Mouse (Mus musculus): Measurements from ENCODE around the gene Gm17349.

The Gm17349 gene

DNA sequence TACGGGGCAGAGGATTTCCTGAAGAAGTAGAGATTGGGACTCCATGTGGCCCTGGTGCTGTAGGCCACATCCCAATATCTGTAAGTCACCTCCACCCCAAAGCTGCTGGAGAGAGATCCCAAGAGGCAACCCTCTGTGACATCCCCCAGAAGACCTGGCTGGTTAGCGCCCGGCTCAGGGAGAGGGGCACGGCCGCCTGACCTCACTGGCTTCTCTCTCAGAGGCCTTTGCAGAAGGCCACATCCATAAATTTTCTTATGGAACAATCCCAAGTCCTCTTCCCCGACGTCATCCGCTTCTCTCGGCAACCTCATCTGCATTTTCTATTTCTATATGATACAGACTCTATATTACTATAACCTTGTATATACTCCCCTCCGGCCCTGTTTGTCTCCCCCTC is 5.6 kb downstream of the Gm17349 start:
- DNase-seq (ENCODE audit: low spot score): no peak

DNA sequence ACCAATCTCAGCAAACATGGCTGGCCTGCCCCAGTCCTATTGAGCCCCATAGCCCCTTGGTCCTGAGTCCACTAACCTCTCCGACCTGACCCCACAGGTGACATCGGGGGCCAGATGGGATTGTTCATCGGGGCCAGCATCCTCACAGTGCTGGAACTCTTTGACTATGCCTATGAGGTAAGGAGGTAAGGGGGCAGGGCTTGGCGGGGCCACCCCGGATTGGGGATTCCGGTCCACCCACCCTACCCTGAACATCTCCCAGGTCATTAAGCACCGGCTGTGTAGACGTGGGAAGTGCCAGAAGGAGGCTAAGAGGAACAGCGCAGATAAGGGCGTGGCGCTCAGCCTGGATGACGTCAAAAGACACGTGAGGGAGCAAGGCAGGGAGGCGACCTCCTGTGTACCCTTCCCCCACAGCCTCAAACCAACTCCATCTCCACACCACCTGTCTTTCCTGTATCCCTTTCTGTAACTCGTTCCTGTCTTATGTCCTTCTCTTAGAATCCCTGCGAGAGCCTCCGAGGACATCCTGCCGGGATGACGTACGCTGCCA is 6.7 kb downstream of the Gm17349 start:
- DNase-seq (ENCODE audit: low spot score): no peak

DNA sequence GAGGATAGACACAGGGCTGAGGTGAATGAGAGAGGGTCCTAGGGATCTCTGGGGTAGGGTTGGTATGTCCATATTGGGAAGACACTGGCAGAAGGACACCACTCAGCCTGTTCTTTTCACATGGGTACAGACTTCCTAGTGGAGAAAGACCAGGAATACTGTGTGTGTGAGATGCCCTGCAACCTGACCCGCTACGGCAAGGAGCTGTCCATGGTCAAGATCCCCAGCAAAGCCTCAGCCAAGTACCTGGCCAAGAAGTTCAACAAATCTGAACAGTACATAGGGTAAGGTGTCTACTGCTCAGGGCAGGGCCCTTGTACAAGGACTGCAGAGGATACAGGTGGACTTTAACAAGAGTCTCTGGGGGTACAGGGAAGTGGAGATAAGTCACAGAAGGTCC is 8.0 kb downstream of the Gm17349 start:
- no peak for DNase-seq (ENCODE audit: low spot score)

DNA sequence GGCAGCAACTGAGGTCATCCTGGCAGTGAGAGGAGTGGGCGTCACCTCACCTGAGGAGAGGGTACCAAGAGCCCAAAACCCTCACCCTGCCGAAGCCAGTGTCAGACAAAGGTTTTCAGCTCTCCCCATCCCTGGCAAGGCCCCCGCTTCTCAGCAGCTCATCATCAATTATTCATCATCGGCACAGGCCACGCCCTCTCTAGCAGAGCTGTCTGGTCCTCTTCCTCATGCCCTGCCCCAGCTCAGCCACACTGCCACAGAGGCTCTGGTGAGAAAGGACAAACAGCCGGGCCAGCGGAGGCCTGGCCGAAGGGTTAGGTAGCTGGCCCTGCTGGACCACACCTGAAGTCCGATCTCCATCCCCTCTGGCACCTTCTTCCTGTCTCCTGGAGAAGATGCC is 13.3 kb downstream of the Gm17349 start:
- DNase-seq (ENCODE audit: low spot score): no peak

DNA sequence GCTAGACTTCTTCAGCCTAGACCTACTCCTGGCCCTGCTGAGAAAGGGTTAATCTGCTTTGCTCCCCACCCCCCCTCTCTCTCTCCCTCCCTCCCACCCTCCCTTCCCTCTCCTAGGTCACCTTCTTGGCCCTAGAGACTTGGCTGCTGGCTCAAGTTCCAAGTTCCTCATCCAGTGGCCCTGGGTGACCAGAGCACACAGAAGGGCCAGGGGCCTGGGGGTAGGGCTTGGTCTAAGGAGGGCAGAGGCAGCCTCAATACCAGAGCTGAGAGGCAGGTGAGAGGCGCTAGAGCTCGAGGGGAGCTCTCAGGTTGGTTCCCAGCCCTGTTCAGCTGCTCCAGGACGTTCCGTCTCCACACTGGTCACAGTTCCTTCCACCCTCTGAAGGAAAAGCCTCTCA is 14.4 kb downstream of the Gm17349 start:
- no peak for DNase-seq (ENCODE audit: low spot score)

DNA sequence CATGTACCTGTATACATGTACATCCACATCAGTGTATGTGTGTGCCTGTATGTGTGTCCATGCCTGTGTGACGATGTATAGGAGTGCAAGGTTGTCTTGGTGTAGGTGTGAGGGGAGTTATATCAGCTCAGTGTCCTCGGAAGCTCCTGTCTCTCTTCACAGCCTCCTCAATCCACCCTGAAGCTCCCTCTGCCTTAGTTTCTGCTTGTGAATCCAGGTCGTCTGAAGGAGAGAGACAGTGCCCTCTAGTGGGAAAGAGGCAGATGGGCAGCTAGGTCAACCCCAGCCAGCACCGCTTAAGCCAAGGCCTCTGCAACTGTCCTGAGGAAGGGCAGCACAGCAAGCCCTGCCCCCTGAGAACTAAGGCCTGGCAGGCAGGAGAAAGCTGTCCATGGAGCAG is 16.6 kb downstream of the Gm17349 start:
- DNase-seq (ENCODE audit: low spot score): peak; percentile 55

DNA sequence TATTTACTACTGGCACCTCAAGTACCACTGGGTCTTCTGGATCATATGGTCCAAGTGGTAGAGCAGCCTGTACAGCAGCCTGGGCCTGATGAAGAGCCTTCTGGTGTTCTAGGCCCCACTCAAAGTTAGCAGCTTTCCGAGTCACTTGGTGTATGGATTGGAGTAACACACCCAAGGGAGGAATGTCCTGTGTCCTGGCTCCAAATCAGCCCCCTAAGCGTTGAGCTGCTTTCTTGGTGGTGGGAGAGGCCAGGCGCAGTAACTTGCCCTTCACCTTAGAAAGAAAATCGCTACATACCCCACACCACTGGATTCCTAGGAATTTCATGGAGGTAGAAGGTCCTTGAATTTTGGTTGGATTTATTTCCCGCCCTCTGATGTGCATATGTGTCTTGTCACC is 21.1 kb downstream of the Gm17349 start:
- no peak for DNase-seq (ENCODE audit: low spot score)

DNA sequence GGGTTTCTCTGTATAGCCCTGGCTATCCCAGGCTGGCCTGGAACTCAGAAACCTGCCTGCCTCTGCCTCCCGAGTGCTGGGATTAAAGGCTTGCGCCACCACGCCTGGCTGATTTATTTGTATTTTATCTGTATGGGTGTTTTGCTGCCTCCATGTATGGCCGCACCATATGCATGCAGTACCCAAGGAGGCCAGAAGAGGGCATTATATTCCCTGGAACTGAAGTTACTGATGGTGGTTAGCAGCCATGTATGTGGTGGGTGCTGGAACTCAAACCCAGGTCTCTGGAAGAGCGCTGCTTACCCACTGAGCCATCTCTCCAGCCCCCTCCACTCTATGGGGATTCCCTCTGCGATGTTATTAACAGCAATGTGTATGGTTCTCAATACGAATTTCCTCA is 22.4 kb downstream of the Gm17349 start:
- DNase-seq (ENCODE audit: low spot score): no peak

DNA sequence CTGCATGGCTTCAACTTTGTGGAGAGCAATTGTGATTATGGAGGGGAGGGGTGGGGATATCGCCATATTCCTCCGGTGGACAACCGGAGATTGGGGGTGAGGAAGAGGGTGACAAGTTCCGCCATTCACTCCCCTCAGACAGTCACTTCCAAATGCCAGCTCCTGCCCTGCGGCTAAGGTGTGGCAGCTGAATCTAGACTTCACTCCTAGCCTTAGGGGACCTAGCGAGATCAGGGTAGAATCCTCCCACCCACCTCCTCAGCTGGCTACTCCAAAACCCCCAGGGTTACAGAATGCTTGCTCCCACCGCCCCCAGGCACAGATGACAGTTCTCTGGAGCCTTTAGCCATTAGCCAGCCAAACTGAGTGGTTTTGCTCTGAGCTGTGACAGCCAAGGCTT is 26.3 kb downstream of the Gm17349 start:
- DNase-seq (ENCODE audit: low spot score): no peak

DNA sequence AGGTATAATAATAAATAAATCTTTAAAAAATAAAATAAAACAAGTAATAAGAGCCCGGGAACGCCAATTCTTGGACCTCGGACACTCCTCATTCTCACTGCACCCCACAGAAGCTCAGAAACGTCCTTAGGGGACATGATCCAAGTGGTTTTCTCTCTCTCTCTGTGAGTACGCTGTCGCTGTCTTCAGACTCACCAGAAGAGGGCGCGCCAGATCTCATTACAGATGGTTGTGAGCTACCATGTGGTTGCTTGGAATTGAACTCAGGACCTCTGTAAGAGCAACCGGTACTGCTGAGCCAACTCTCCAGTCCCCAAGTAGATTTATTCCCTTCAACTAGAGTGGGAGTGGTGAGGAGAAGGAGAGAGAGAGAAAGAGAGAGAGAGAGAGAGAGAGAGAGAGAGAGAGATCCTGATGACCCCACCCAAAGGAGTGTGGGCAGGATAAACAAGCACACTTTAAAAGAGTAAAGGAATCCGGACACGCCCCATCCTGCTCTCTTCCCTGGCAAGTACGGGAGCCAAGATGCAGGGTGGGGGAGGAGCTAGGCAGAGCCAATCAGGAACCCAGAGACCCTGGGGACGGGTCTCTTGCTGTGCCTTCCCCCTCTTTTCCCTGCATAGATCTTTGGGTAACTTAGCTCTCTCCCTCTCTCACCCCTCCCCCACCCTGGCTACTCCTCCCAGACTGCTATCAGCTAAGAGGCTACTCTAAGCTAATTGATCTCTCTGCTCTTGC is 27.1 kb downstream of the Gm17349 start:
- DNase-seq (ENCODE audit: low spot score): peak; percentile 34

DNA sequence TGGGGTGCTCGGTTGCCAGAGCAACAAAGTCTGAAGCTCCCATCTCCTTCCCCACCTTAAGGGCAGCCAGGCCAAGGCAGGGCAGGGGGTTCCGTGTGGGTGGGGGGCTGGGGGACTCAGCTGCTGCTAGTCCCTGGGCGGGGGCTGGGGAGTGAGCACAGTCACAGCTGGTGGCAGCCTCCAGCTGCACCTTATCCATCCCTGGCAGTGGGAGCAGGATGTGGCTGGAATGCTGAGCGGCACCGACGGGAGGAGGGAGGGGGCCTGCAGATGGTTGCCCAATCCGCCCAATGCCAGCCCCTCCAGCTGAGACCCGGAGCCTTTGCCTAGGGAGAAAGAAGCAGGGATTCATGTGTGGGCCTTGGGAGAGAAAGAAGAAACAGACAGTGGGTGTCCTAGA is 28.2 kb downstream of the Gm17349 start:
- DNase-seq (ENCODE audit: low spot score): no peak

DNA sequence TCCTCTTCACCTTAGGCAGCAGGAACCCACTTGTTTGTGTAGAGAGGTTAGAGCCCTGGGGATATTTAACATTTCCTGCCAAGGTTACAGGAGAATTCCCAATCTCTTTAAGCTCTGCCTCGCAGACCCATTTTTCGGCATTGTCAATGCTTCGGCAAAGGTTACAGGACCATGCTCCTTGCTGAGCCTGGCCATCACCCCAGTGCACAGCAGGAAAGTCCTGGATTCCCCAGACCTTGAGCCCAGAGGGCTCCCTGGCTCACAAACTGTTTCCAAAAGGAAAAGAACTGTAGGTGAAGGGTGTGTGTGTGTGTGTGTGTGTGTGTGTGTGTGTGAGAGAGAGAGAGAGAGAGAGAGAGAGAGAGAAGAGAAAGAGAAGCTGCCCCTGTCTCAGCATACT is 30.4 kb downstream of the Gm17349 start:
- no peak for DNase-seq (ENCODE audit: low spot score)

DNA sequence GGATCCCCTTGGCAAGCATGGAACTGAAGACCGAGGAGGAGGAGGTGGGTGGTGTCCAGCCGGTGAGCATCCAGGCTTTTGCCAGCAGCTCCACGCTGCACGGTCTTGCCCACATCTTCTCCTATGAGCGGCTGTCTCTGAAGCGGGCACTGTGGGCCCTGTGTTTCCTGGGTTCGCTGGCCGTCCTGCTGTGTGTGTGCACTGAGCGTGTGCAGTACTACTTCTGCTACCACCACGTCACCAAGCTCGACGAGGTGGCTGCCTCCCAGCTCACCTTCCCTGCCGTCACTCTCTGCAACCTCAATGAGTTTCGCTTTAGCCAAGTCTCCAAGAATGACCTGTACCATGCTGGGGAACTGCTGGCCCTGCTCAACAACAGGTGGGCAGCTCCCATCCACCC is 33.5 kb downstream of the Gm17349 start:
- DNase-seq (ENCODE audit: low spot score): no peak

DNA sequence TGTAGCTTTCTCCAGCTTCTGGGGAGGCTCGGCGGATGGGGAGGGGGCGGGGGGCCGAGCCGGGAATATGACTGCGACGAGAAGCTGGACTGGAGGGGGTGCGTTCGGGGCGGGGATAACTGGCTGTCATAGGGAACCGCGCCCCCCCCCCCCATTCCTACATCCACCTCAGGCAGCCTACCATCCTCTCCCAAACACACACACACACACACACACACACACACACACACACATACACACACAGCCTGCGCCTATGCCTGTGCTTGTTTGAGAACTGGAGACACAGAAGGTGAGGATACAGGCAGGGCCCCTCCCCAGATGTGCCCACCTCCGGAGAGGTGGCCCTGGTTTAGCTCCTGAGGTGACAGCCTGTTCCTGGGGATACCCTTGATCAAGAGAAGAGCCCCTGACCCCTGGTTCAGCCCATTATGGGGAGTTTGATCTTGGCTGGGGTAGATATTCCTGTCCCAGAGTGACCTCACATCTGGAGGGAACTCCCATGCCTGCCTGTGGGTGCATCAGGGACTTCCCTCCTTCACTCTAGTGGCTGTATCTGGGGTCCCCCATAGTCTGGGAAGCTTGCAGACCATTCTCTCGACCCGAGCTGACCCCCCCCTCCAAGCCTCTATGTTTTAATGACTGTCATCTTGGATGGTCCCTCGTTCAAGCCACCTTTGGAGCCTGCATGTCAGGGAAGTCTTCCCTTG is 34.2 kb downstream of the Gm17349 start:
- no peak for DNase-seq (ENCODE audit: low spot score)

DNA sequence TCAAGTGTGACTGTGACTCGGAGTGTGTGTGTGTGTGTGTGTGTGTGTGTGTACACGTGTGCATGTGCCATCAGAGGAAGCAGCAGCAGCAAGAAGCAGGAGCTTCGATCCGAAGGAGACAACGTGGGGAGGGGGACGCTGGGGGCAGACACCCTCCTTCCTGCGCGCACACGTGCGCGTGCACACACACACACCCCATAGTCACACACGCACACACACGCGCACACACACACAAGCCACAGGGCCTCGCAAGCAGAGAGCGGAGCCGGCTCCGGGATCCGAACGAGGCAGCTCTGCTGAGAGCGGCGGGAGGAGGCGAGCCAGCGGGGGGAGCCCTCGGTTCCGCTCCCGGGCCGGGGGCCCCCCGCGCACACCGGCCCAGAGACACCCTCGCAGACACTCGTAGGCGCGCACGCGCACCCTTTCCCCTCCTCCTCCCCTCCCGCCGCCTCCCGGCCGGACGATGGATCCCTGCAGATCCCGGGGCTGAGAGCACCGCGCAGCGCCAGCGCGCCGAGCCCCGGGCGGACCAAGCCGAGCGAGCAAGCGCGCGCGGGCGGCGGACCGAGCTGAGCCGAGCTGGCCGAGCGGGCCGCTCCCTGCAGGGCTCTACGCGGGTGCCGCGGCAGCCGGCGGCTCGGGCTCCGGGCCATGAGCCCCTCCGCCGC is 35.0 kb downstream of the Gm17349 start, which contains the start of gene Asic1:
TSS of gene Asic1 (plus strand) at position 215 of the 668 bp plus-strand sequence.
- DNase-seq (ENCODE audit: low spot score): peak; percentile 78

DNA sequence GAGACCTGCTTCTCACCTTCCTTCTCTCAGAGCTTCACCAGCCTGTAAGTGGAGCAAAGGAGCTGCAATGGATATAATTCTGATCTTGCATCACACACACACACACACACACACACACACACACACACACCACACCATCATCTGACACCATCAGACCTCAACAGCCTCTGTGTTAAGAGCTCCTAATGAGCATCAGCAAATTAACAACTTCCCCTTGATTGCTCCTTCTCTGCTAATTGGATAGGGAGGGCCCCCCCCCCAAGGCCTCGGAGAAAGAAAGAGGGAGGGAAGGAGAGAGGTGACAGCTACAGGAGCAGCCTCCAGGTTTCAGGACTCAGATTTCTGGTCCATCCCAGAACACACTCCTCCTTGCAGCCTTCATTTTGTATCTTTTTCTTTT is 35.9 kb downstream of the Gm17349 start:
- no peak for DNase-seq (ENCODE audit: low spot score)

DNA sequence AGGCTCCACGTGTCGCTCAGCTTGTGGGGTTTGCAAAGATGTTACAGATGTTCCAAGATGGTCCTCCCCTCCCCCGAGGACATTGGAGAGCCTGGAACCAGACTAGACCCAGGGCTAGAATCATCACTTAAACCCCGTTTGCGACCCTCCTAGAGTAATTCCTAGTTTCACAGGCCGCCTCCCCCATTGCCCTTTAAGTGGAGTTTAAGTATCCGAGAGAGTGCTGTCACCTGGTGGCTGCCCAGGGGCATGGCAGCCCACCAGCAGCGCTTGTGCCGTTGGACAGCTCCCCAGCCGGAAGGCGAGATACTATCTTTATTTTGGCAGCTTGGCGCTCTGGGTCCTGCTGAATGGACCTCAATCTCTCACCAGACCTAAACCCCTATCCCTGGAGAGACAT is 36.4 kb downstream of the Gm17349 start:
- peak; percentile 74 for DNase-seq (ENCODE audit: low spot score)

DNA sequence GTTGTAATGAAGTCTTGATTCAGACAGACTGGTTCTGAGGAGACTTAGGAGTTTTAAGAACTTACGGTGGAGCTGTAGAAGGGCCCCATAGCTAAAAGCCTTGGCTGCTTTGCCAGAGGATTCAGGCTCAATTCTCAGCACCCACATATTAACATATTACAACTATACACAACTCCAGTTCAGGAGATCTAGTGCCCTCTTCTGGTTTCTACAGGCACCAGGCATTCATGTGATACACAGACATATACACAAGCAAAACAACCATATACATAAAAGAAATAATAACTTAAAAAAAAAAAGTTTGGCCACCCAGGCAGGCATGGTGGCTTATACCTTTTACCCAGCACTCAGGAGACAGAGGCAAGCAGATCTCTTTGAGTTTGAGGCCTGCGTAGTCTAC is 37.7 kb downstream of the Gm17349 start:
- no peak for DNase-seq (ENCODE audit: low spot score)

DNA sequence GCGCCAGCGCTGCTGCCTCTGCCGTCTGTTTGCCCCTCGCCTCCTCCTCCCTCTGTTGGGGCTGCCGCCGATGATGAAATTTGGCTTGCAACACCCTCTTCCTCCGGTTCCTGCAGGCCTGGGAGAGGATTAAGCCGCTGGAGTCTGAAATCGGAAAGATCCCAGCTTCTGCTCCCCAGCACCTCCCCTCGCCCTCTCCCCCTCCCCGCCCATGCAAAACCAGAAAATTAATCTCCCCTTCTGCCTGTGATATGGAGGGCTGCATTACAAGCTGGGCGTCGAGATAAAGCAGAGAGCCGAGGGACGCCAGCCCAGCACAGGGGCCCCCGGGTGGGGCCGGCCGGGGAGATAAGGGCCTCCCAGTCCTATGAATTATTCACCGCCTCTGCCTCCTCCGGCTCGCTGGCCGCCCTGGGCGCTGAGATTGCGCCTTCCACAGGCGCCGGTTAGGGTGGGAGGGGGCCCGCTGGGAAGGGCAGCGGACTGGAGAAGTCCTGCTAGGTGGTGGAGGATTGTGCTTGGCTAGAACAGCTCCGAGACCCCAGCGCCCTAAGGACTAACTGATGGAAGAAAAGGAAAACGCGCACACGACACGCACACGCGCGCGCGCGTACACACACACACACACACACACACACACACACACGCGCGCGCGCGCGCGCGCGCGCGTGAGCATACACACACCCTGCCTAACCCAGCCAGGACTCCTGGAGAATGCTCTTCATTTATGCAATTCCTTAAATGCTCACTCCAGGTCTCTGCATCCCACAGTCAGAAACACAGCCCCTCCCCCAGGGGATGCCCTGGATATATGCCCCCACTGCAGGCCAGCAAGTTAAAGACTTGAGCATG is 40.5 kb downstream of the Gm17349 start:
- peak; percentile 49 for DNase-seq (ENCODE audit: low spot score)

DNA sequence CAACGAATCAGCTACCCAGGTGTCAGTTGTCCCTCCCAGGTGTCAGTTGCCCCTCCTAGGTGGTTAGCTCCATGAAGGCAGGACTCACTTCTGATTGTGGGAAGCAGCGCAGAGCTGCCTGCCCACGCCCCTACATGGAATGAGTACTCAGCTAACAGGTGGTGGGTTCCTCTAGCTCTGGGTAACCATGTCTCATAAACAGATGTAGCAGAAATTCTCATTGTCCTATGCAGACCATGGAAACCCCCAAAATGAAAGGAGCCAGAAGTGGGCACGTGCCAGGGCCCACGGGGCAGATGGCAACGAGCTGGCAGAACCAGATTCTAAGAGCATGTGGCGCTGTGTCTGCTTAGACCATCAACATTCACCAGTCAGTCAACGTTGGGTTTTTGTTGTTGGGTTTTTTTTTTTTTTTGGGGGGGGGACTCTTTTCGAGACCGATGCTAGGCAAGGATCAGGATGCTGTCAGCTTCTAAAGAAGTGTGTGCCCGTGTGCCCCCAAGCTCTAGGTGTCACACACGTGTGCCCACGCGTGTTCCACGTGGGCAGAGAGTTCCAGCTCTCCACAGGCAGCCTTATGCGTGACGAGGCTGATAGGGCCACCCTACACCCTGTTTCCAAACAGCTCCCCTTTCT is 41.2 kb downstream of the Gm17349 start:
- no peak for DNase-seq (ENCODE audit: low spot score)

DNA sequence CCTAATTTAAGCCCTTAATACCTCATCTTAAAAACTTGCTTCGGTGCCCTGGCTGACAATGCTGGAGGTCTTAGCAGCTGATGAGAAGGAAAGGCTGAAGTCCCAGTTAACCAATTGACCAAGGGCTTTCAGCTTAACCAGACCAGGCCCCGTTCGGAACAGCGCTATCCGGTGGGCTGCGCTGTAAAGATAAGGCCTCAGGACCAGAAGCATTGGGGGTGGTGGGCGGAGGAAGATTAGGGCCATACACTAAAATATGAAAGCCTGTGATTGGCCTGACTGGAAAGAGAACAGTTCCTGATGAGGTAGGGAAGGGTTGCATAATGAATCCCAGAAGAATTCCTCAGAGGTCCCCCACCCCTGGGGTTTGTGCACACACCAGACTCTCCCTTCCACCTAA is 42.9 kb downstream of the Gm17349 start:
- DNase-seq (ENCODE audit: low spot score): no peak

All from ovary, postnatal 36 days (tissue).